Mouse (Mus musculus): ENCODE measurements around the gene Rassf10.

DNA sequence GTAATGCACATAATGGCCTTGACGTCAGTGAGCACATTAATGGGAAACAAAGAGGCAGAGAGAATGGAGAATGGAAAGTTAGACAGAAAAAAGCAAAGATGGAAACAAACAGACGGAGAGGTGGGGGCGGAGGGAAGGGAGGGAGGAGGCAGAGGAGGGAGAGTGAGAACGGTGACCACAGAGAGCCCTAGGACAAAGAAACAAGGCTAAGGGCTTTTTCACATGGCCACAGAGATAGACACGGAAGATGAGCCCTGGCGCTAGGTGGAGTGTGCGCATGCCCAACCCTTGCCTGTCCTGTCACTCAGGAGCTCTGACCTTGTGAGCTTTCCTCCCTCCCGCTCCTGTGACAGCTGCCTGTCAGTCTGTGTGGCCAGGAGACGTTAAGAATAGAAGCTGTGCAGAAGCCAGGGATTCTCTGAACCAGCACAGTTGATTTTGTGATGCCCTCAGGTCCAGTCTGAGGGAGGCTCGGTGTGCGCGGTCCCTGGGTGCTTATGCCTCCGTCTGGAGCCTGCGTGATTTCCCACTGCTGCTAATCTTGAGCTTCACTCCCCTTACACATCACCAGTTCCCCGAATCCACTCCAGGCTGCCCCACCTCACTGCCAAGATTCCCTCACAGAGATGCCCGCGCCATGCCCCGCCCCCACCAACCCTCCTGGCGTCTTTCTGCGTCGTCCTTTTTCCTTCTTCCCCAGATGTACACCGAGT is 35.3 kb upstream of the Rassf10 start:
- TF ChIP-seq CTCF (IDR thresholded peaks at IDR 0.05; ENCODE audit: control insufficient read depth, insufficient read depth, insufficient replicate concordance, low read depth, low read length) (no peak), POLR2A (IDR thresholded peaks at IDR 0.05; ENCODE audit: control insufficient read depth, low read depth, low read length) (no peak)

All from testis, adult 2 months (tissue).